Mouse (Mus musculus): ENCODE measurements around the gene Lsm7. TPM values are rescaled to one million over a fixed set of nuclear protein-coding genes. Genes with fewer than 3 reads are reported as not detected.
A peak's percentile ranks its signal among the peaks of the same experiment; 100 is the strongest.
"Not testable (repeated sequence)": the region's sequence is repeated elsewhere in the genome, so short reads cannot be mapped to it uniquely, and the experiment has no call there.

The Lsm7 gene
- polyA plus RNA-seq, 1 experiment from 2014 or later: 337 TPM

GRCm38 (mm10) chr10:80835617-80836016 lies 19.4 kb downstream of the Lsm7 start:
- H3K9me3 ChIP-seq (ENCODE audit: low read depth, low read length): no peaks in the 10 kb centered on the region
- no peak overlapping the region for H3K4me2 ChIP-seq
- no peak overlapping the region for H3K27ac ChIP-seq (ENCODE audit: low read depth)
- no peak for TF ChIP-seq CTCF (IDR thresholded peaks at IDR 0.05; ENCODE audit: low read depth)
- no peak overlapping the region for H3K9ac ChIP-seq
- DNase-seq: no peak
- WGBS: 47% methylated on average over 30 of the region's 30 CpGs
- no peak for ATAC-seq (ENCODE audit: insufficient read depth)
- H3K36me3 ChIP-seq (ENCODE audit: insufficient read depth): peaks cover under 1% of the 10 kb centered on the region
- no peaks in the 10 kb centered on the region for H3K4me1 ChIP-seq (ENCODE audit: insufficient read depth)
- H3K27me3 ChIP-seq (ENCODE audit: insufficient read depth, low read length): peaks cover 42% of the 10 kb centered on the region
- H3K4me3 ChIP-seq (ENCODE audit: low read depth, low read length): no peak overlapping the region

- ATAC-seq (ENCODE audit: insufficient read depth) (no peak), DNase-seq (no peak)
- 59% methylated on average over 7 of the region's 7 CpGs for WGBS
- H3K27ac ChIP-seq (ENCODE audit: low read depth): no peak overlapping the region
- H3K9ac ChIP-seq: no peak overlapping the region
- no peaks in the 10 kb centered on the region for H3K9me3 ChIP-seq (ENCODE audit: low read depth, low read length)
- TF ChIP-seq CTCF (IDR thresholded peaks at IDR 0.05; ENCODE audit: low read depth): no peak
- H3K4me3 ChIP-seq (ENCODE audit: low read depth, low read length): no peak overlapping the region
- peaks cover 42% of the 10 kb centered on the region for H3K27me3 ChIP-seq (ENCODE audit: insufficient read depth, low read length)
- no peak overlapping the region for H3K4me2 ChIP-seq
- no peaks in the 10 kb centered on the region for H3K4me1 ChIP-seq (ENCODE audit: insufficient read depth)
- peaks cover 24% of the 10 kb centered on the region for H3K36me3 ChIP-seq (ENCODE audit: insufficient read depth)
Measured at GRCm38 (mm10) chr10:80832818-80833217, 22.2 kb downstream of the Lsm7 start.

DNA sequence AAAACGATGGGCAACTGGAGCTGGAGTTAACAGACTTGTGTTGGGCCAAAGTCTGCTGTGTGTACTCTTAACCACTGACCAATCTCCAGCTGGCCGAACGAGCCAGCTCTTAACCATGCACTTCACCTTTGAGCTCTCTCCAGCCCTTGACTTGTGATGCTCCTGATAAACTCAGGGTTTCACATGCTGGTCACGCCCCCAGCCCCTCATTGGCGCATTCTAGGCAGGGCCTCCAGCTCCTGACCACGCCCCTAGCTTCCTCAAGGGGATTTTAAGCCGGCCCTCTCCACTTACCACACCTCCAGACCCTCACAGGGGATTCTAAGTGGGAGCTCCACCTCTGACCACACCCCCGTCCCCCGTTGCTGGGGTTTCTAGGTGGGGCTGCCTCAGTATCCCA lies 23.9 kb downstream of the Lsm7 start:
- H3K27ac ChIP-seq (ENCODE audit: low read depth): no peak overlapping the region
- no peak overlapping the region for H3K4me2 ChIP-seq
- 4% methylated on average over 9 of the region's 9 CpGs for WGBS
- H3K9ac ChIP-seq: no peak overlapping the region
- no peaks in the 10 kb centered on the region for H3K9me3 ChIP-seq (ENCODE audit: low read depth, low read length)
- H3K4me3 ChIP-seq (ENCODE audit: low read depth, low read length): no peak overlapping the region
- DNase-seq: peak; percentile 78
- peaks cover 29% of the 10 kb centered on the region for H3K27me3 ChIP-seq (ENCODE audit: insufficient read depth, low read length)
- H3K4me1 ChIP-seq (ENCODE audit: insufficient read depth): no peaks in the 10 kb centered on the region
- TF ChIP-seq CTCF (IDR thresholded peaks at IDR 0.05; ENCODE audit: low read depth): no peak
- H3K36me3 ChIP-seq (ENCODE audit: insufficient read depth): peaks cover 24% of the 10 kb centered on the region
- 0 out of 2 replicates have a peak, but pooled peaks have one; percentile 2 for ATAC-seq (ENCODE audit: insufficient read depth)

DNA sequence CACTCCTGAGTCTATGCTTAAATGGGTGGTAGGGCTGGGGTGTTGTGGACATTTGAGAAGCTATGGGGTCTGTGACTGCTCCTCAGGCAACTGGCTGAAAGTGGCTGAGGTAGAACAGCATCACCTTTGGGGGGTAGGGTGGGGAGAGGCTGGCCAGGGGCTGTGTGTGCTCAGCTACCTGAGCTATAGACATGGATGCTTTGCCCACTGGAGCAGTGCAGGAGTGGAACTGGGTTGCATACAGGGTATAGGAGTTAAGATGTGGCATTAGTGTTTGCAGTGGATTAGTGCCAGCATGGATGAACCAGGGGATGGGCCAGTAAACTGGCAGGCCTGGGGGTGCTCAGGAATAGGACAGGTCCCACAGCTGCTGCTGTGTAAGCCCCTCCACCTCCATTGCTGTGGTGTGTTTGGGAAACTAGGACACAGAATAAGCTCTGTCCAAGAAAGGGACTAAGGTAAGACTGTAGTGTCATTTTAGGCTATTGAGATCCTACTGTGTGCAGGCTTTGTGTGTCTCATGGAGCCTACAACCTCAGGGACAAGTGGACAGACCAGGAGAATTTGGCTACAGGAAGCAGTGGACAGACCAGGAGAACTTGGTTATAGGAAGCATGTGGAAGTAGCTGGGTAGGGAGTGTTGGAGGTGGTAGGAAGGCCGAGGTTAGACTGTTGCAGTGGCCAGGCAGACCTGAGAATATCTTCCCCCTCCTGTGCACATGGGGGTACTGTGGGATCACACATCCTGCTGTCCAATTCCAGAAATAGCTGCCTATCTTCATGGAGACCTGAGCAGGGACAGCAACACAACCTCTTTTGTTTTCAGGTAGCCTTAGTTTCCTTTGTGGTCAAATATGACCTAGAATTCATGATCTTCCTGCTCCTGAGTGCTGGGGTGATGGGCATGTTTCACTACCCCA lies 25.4 kb downstream of the Lsm7 start:
- no peaks in the 10 kb centered on the region for H3K9me3 ChIP-seq (ENCODE audit: low read depth, low read length)
- ATAC-seq (ENCODE audit: insufficient read depth) (no peak), DNase-seq (no peak)
- peaks cover 14% of the 10 kb centered on the region for H3K27me3 ChIP-seq (ENCODE audit: insufficient read depth, low read length)
- H3K9ac ChIP-seq: no peak overlapping the region
- 61% methylated on average over 1 of the region's 1 CpGs for WGBS
- H3K4me2 ChIP-seq: no peak overlapping the region
- H3K36me3 ChIP-seq (ENCODE audit: insufficient read depth): peaks cover 24% of the 10 kb centered on the region
- H3K4me1 ChIP-seq (ENCODE audit: insufficient read depth): no peaks in the 10 kb centered on the region
- TF ChIP-seq CTCF (IDR thresholded peaks at IDR 0.05; ENCODE audit: low read depth): no peak
- no peak overlapping the region for H3K4me3 ChIP-seq (ENCODE audit: low read depth, low read length)
- H3K27ac ChIP-seq (ENCODE audit: low read depth): no peak overlapping the region

GRCm38 (mm10) chr10:80828587-80828986 lies 26.4 kb downstream of the Lsm7 start:
- not testable (repeated sequence) for DNase-seq; ATAC-seq (ENCODE audit: insufficient read depth); H3K9ac ChIP-seq; H3K27ac ChIP-seq (ENCODE audit: low read depth); H3K27me3 ChIP-seq (ENCODE audit: insufficient read depth, low read length); H3K9me3 ChIP-seq (ENCODE audit: low read depth, low read length); H3K4me1 ChIP-seq (ENCODE audit: insufficient read depth)
- H3K4me2 ChIP-seq: peak overlapping the region; percentile 97
- peak overlapping the region; percentile 65; the same call in 1 of the 2 replicates for H3K4me3 ChIP-seq (ENCODE audit: low read depth, low read length)
- H3K36me3 ChIP-seq (ENCODE audit: insufficient read depth): peaks cover 24% of the 10 kb centered on the region
- 79% methylated on average over 9 of the region's 9 CpGs for WGBS

- H3K4me2 ChIP-seq: peak overlapping the region; percentile 97
- H3K27me3 ChIP-seq (ENCODE audit: insufficient read depth, low read length): no peaks in the 10 kb centered on the region
- peak overlapping the region; percentile 85 for H3K9ac ChIP-seq
- no peak for ATAC-seq (ENCODE audit: insufficient read depth)
- no peak overlapping the region for H3K27ac ChIP-seq (ENCODE audit: low read depth)
- H3K4me3 ChIP-seq (ENCODE audit: low read depth, low read length): peak overlapping the region; percentile 65
- DNase-seq: no peak
- no peak for TF ChIP-seq CTCF (IDR thresholded peaks at IDR 0.05; ENCODE audit: low read depth)
- WGBS: 64% methylated on average over 8 of the region's 10 CpGs
- H3K9me3 ChIP-seq (ENCODE audit: low read depth, low read length): no peaks in the 10 kb centered on the region
- H3K4me1 ChIP-seq (ENCODE audit: insufficient read depth): no peaks in the 10 kb centered on the region
- H3K36me3 ChIP-seq (ENCODE audit: insufficient read depth): peaks cover 24% of the 10 kb centered on the region
Measured at GRCm38 (mm10) chr10:80827870-80828420, 27.1 kb downstream of the Lsm7 start.

Measured in lung, embryonic 14.5 days (tissue).